Mouse (Mus musculus) bone marrow, adult 2 months (tissue): ENCODE data around the gene Etnk1.

Source experiments
- CTCF ChIP-seq: fragments of 200-500 bp; IDR thresholded peaks from 2 replicates; pipeline ENCODE4 v1.5.1; 2011; ENCODE audit warnings: low read length, control low read depth; ENCODE audit not compliant: control insufficient read depth, insufficient read depth
- POLR2A ChIP-seq: fragments of 200-500 bp; IDR thresholded peaks from 2 replicates; pipeline ENCODE4 v1.6.1; 2011; ENCODE audit warnings: low read depth, mild to moderate bottlenecking, control low read depth, low read length, borderline replicate concordance; ENCODE audit not compliant: control insufficient read depth

DNA sequence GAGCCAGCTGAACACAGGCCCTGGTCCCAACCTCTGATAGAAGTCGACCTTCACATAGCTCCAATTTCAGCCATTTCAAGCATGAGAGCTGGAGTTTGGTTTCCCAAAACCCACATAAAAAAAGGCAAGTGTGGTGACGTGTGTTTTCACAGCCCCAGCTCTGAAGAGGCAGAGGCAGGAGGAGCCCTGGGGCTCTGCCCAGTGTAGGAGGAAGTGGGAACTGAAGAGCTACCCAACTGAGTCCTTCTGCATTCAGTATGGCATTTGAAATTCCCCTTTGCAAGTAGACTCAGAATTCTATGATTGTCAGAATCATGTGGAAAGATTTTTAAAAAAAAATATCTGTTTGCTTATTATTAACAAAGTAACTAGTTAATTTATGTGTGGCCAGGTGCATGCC lies 63.9 kb downstream of the Etnk1 start:
- no peak for TF ChIP-seq CTCF
- no peak for TF ChIP-seq POLR2A
